Mouse (Mus musculus) regulatory T cell (primary cell): ENCODE measurements around the gene Ap1g2.

Source experiments
- in situ Hi-C: fragments of 300-600 bp; cut with MboI, MseI; formaldehyde crosslinking; loops from one replicate; pipeline ENCODE4 v1.15.1; 2025; ENCODE audit warnings: high pct_unique_total_duplicates

Gene Ap1g2

GRCm38 (mm10) chr14:55105836-55106809 lies at the start of gene Ap1g2:
Ap1g2 (minus strand) TSS chr14:55106593.
- in situ Hi-C loops = no loop called here

GRCm38 (mm10) chr14:55152951-55153481 lies 46.6 kb upstream of the Ap1g2 start:
- in situ Hi-C loops = no loop called here

- in situ Hi-C loops = no loop called here
These were observed 45.8 kb upstream of the Ap1g2 start for GRCm38 (mm10) chr14:55152174-55152573.

GRCm38 (mm10) chr14:55150985-55151384 lies 44.6 kb upstream of the Ap1g2 start:
- in situ Hi-C loops = no loop called here

- in situ Hi-C loops = no loop called here
These were observed 42.6 kb upstream of the Ap1g2 start for GRCm38 (mm10) chr14:55149041-55149440.

- in situ Hi-C loops = no loop called here
These were observed 42.0 kb upstream of the Ap1g2 start for GRCm38 (mm10) chr14:55148363-55148915.

GRCm38 (mm10) chr14:55146829-55147401 lies 40.5 kb upstream of the Ap1g2 start:
- in situ Hi-C loops = no loop called here

GRCm38 (mm10) chr14:55146324-55146723 lies 39.9 kb upstream of the Ap1g2 start:
- in situ Hi-C loops = no loop called here

GRCm38 (mm10) chr14:55139313-55139712 lies 32.9 kb upstream of the Ap1g2 start:
- in situ Hi-C loops = no loop called here

- in situ Hi-C loops = no loop called here
These were observed 29.3 kb upstream of the Ap1g2 start for GRCm38 (mm10) chr14:55135676-55136075.

- in situ Hi-C loops = no loop called here
These were observed 20.1 kb upstream of the Ap1g2 start for GRCm38 (mm10) chr14:55126521-55126920.

GRCm38 (mm10) chr14:55125711-55126110 lies 19.3 kb upstream of the Ap1g2 start:
- in situ Hi-C loops = no loop called here

- in situ Hi-C loops = no loop called here
These were observed 16.0 kb upstream of the Ap1g2 start for GRCm38 (mm10) chr14:55122359-55122758.

GRCm38 (mm10) chr14:55121947-55122346 lies 15.6 kb upstream of the Ap1g2 start:
- in situ Hi-C loops = no loop called here

- in situ Hi-C loops = no loop called here
These were observed 13.2 kb upstream of the Ap1g2 start for GRCm38 (mm10) chr14:55119421-55120134.

GRCm38 (mm10) chr14:55118852-55119251 lies 12.5 kb upstream of the Ap1g2 start:
- in situ Hi-C loops = no loop called here

- in situ Hi-C loops = no loop called here
These were observed 10.2 kb upstream of the Ap1g2 start, which contains the start of gene Jph4 for GRCm38 (mm10) chr14:55116425-55117200. Jph4 (minus strand) TSS chr14:55116935.

GRCm38 (mm10) chr14:55115846-55116245 lies 9.5 kb upstream of the Ap1g2 start:
- in situ Hi-C loops = no loop called here

GRCm38 (mm10) chr14:55114759-55115701 lies 8.6 kb upstream of the Ap1g2 start:
- in situ Hi-C loops = no loop called here
